Mouse (Mus musculus) megakaryocyte, embryonic 14.5 days (primary cell): ENCODE data around the gene Ankmy2. TPM values are rescaled to one million over a fixed set of nuclear protein-coding genes. Genes with fewer than 3 reads are reported as not detected.

ENCODE experiments used
- H3K27me3 ChIP-seq: replicated peaks from 2 replicates; pipeline ENCODE3; 2012; ENCODE audit warnings: inconsistent platforms
- H3K36me3 ChIP-seq: replicated peaks from 2 replicates; pipeline ENCODE3; 2012; ENCODE audit warnings: low read length, inconsistent platforms, mixed read lengths
- H3K4me1 ChIP-seq: 2 replicates; pipeline ENCODE4 v1.6.1; 2012; ENCODE audit warnings: inconsistent platforms
- H3K4me3 ChIP-seq: replicated peaks from 2 replicates; pipeline ENCODE3; 2012; ENCODE audit warnings: moderate library complexity, mild to moderate bottlenecking, inconsistent platforms
- H3K9me3 ChIP-seq: 2 replicates; pipeline ENCODE4 v1.6.1; 2012; ENCODE audit warnings: inconsistent platforms
- FLI1 ChIP-seq: IDR thresholded peaks from 2 replicates; pipeline ENCODE4 v1.6.1; 2012; ENCODE audit warnings: low read length, inconsistent platforms, mixed read lengths
- GATA1 ChIP-seq: IDR thresholded peaks from 3 replicates; pipeline ENCODE4 v1.6.1; 2012; ENCODE audit warnings: mixed read lengths, low read length, inconsistent platforms, borderline replicate concordance
- polyA plus RNA-seq: library from polyadenylated mRNA; stranded (reverse); fragments of >175 nt; gene quantifications from 2 replicates; pipeline ENCODE4 v1.2.3, GENCODE M21; 2012; ENCODE audit warnings: low replicate concordance; ENCODE audit not compliant: insufficient read depth

Ankmy2 gene
- polyA plus RNA-seq, 1 experiment = 3.7 TPM

DNA sequence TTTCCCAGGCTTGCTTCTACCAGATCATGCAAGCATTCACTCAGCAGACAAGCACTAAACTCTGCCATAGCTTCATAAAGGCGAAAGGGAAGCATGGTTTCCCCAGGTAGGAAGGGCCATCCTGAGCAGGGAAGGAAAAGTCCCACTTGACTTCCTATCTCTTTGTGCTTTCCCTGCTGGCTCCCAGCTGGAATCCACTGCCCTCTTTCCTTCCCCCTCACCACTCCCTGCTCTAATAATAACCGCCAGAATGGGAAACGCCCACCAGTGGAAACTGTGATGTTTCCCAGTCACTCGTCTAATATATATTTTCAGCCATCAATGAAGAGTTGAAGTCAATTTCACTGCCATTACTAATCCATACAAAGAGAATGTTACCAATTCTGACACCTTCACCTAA, 67.5 kb downstream of the Ankmy2 start:
- TF ChIP-seq GATA1 (no peak), FLI1 (no peak)
- no peaks in the 10 kb centered on the region for H3K4me1 ChIP-seq
- H3K36me3 ChIP-seq = no peaks in the 10 kb centered on the region
- peaks cover 4% of the 10 kb centered on the region for H3K9me3 ChIP-seq
- H3K4me3 ChIP-seq = no peak overlapping the region
- H3K27me3 ChIP-seq = no peaks in the 10 kb centered on the region

DNA sequence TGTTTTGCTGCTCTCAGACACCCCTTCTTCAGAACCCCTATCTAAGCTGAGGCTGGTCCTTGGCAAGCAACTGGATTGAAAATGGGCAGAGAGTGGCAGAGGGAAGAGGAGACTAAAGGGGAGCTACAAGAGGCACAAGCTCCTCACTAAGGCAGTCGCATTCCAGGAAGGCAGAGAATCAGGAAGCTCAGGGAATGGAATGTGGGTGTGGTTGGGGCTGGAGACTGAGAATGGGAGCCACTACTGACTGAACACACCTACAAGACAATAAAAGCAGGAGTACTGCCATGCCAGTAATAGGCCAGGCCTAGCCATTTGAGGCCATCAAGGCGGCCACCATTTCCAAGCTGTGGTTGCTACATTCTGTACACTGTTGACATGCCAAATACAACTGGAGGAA, 74.5 kb downstream of the Ankmy2 start:
- TF ChIP-seq GATA1 (no peak), FLI1 (no peak)
- no peaks in the 10 kb centered on the region for H3K36me3 ChIP-seq
- H3K4me1 ChIP-seq = no peaks in the 10 kb centered on the region
- H3K9me3 ChIP-seq = peaks cover 10% of the 10 kb centered on the region
- H3K27me3 ChIP-seq = no peaks in the 10 kb centered on the region
- no peak overlapping the region for H3K4me3 ChIP-seq

DNA sequence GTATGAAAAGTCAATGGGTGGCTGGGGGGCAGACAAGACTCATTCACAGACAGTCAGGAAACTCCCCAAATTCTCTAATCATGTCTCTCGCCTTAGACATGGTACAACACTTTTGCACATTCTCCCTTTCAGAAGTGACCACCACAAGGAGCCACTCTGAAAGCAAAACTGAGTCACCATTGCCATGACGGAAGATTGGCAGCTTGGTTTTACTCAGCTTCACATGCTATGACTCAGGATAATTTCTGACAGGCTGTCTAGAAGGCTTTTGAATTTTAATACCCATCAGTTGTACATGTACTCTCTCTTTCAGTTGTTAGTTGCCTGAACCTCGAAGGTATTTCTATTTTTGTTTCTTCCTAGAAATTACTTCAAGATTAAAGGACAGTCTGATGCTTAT, 84.3 kb downstream of the Ankmy2 start:
- no peak for TF ChIP-seq GATA1
- TF ChIP-seq FLI1 = no peak
- 0 out of 2 replicates have a peak, but pooled peaks cover 2% of the 10 kb centered on the region for H3K4me1 ChIP-seq
- H3K9me3 ChIP-seq = no peaks in the 10 kb centered on the region
- H3K36me3 ChIP-seq = no peaks in the 10 kb centered on the region
- no peak overlapping the region for H3K4me3 ChIP-seq
- H3K27me3 ChIP-seq = no peaks in the 10 kb centered on the region

Other genes with a start within 250 kb of the Ankmy2 start
- gene Agr3, start 231.5 kb upstream of the Ankmy2 start, polyA plus RNA-seq = not detected in 2 replicates
- not detected in 2 replicates for gene Agr2, start 164.2 kb upstream of the Ankmy2 start, polyA plus RNA-seq
- gene Tspan13, start 114.6 kb upstream of the Ankmy2 start, polyA plus RNA-seq = 56.8 and 390 TPM in 2 replicates
- 1.5 and 10.3 TPM in 2 replicates for gene Bzw2, start 966 bp downstream of the Ankmy2 start, polyA plus RNA-seq
- not detected in 2 replicates for gene Lrrc72, start 96.3 kb downstream of the Ankmy2 start, polyA plus RNA-seq
- not detected in 2 replicates for gene Sostdc1, start 157.0 kb downstream of the Ankmy2 start, polyA plus RNA-seq
- 0.37 TPM in 1 of 2 replicates, not detected in the other for gene Ispd, start 224.3 kb downstream of the Ankmy2 start, polyA plus RNA-seq
- 0.29 TPM in 1 of 2 replicates, not detected in the other for gene D630036H23Rik, start 225.1 kb downstream of the Ankmy2 start, polyA plus RNA-seq